Mouse (Mus musculus) E14TG2a.4 (cell line): ENCODE measurements around the gene Nkain2.

Experiments
- CTCF ChIP-seq: conservative IDR thresholded peaks from 2 replicates; pipeline ENCODE4 v1.5.1; 2014; ENCODE audit warnings: low read length
- NANOG ChIP-seq: IDR thresholded peaks from 2 replicates; pipeline ENCODE4 v1.6.1; 2014; ENCODE audit warnings: borderline replicate concordance, low read length, mixed read lengths
- POU5F1 ChIP-seq: IDR thresholded peaks from 2 replicates; pipeline ENCODE4 v1.6.1; 2014; ENCODE audit warnings: low read length, borderline replicate concordance

GRCm38 (mm10) chr10:32060396-32060795 is 829.9 kb downstream of the Nkain2 start:
- TF ChIP-seq CTCF (no peak), NANOG (no peak), POU5F1 (no peak)
